Mouse (Mus musculus): ENCODE results near the gene Ptprr.

DNA sequence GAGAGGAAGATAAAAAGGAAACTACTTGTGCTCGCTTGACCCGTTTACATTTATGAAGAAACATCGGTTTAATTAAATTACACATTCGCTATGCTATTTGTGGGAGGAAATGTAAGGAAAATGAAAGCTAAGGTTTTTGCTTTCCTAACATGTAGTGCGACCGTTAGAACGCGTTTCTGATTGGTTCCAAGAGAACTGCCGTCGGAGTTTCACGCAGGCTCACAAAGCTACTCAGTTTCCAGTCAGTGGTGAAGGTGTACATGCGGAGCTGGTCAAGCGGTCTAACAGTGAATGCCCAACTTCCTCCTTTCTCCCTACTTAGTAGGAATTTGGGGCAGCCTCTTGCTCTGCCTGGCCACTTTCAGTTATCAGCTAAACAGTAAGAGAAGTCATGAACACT is 78.5 kb downstream of the Ptprr start:
- TF ChIP-seq CTCF (IDR thresholded peaks at IDR 0.05; ENCODE audit: insufficient read depth, low read depth, low read length) (no peak), POLR2A (IDR thresholded peaks at IDR 0.05; ENCODE audit: insufficient read depth, low read depth, low read length) (no peak)
